Mouse (Mus musculus) stomach, postnatal 0 days (tissue): ENCODE results near the gene Psip1. TPM values are rescaled to one million over a fixed set of nuclear protein-coding genes. Genes with fewer than 3 reads are reported as not detected.
A peak's percentile ranks its signal among the peaks of the same experiment; 100 is the strongest.

Experiments used
- ATAC-seq: fragments of 200-750 bp; cut with Nextera tagmentation; 2 replicates; pipeline ENCODE4 v1.8.0; 2017; ENCODE audit not compliant: low FRiP score, low TSS enrichment
- DNase-seq: peaks from one replicate; pipeline ENCODE4 v3.0.0-alpha.2; 2016; ENCODE audit warnings: low spot score
- H3K27ac ChIP-seq: fragments of 300-500 bp; sonication (generic); replicated peaks from 2 replicates; pipeline ENCODE4 v1.5.1; 2014; ENCODE audit warnings: mild to moderate bottlenecking, control low read depth
- H3K27me3 ChIP-seq: fragments of 300-500 bp; sonication (generic); 2 replicates; pipeline ENCODE4 v1.6.1; 2014; ENCODE audit warnings: low read length; ENCODE audit not compliant: control insufficient read depth, insufficient read depth
- H3K36me3 ChIP-seq: fragments of 300-500 bp; sonication (generic); 2 replicates; pipeline ENCODE4 v1.6.1; 2014; ENCODE audit warnings: low read length, mixed read lengths; ENCODE audit not compliant: control insufficient read depth, insufficient read depth
- H3K4me1 ChIP-seq: fragments of 300-500 bp; sonication (generic); replicated peaks from 2 replicates; pipeline ENCODE4 v1.6.1; 2014; ENCODE audit warnings: antibody characterized with exemption; ENCODE audit not compliant: control insufficient read depth, insufficient read depth
- H3K4me2 ChIP-seq: fragments of 300-500 bp; sonication (generic); replicated peaks from 2 replicates; pipeline ENCODE4 v1.6.1; 2014; ENCODE audit warnings: low read depth, mild to moderate bottlenecking, control low read depth, moderate library complexity
- H3K4me3 ChIP-seq: fragments of 300-500 bp; sonication (generic); 2 replicates; pipeline ENCODE4 v1.5.1; 2014; ENCODE audit warnings: low read depth, low read length, control low read depth
- H3K9ac ChIP-seq: fragments of 300-500 bp; sonication (generic); 2 replicates; pipeline ENCODE4 v1.6.1; 2014; ENCODE audit warnings: mild to moderate bottlenecking, low read length, control low read depth, mixed read lengths
- H3K9me3 ChIP-seq: fragments of 300-500 bp; sonication (generic); 2 replicates; pipeline ENCODE4 v1.6.1; 2016; ENCODE audit warnings: low read length; ENCODE audit not compliant: control insufficient read depth
- CTCF ChIP-seq: IDR thresholded peaks from 2 replicates; pipeline ENCODE4 v1.5.1; 2016; ENCODE audit warnings: antibody characterized with exemption, low read depth, mild to moderate bottlenecking, moderate library complexity
- EP300 ChIP-seq: optimal IDR thresholded peaks from 2 replicates; pipeline ENCODE3; 2016; ENCODE audit warnings: antibody characterized with exemption
- WGBS: fragments of 180-500 bp; shearing (Covaris S2); extraction: QIAGEN DNeasy Blood & Tissue Kit; methylation state at CpG from one replicate; pipeline ENCODE4 v1.1.7; 2014; 5-methylcytosine and 5-hydroxymethylcytosine counted together
- polyA plus RNA-seq: library from polyadenylated mRNA; unstranded; fragments of >200 nt; fragmentation: Nextera tagmentation; extraction: Ambion mirVana; gene quantifications from 2 replicates; pipeline ENCODE4 v1.2.1, GENCODE M21; 2015

Gene Psip1
- polyA plus RNA-seq, 1 experiment from 2014 or later, result 36.5 TPM

- Histone ChIP-seq H3K27me3 (no peaks in the 10 kb centered on the region), H3K9me3 (no peaks in the 10 kb centered on the region), H3K4me3 (no peak overlapping the region), H3K4me1 (no peaks in the 10 kb centered on the region), H3K4me2 (no peak overlapping the region), H3K27ac (no peak overlapping the region), H3K36me3 (peaks cover 9% of the 10 kb centered on the region; the same call in 1 of the 2 replicates), H3K9ac (no peak overlapping the region)
- TF ChIP-seq EP300 (no peak), CTCF (no peak)
- no peak for ATAC-seq
- no peak for DNase-seq
- 90% methylated on average over 8 of the region's 8 CpGs for WGBS
Measured at GRCm38 (mm10) chr4:83436375-83436774, 49.9 kb downstream of the Psip1 start.

GRCm38 (mm10) chr4:83432901-83433300, 53.4 kb downstream of the Psip1 start:
- Histone ChIP-seq H3K9ac (no peak overlapping the region), H3K4me1 (no peaks in the 10 kb centered on the region), H3K27ac (no peak overlapping the region), H3K4me3 (no peak overlapping the region), H3K9me3 (no peaks in the 10 kb centered on the region), H3K36me3 (peaks cover 14% of the 10 kb centered on the region; the same call in 1 of the 2 replicates), H3K4me2 (no peak overlapping the region), H3K27me3 (no peaks in the 10 kb centered on the region)
- TF ChIP-seq EP300, result no peak
- no peak for TF ChIP-seq CTCF
- WGBS, result 83% methylated on average over 6 of the region's 6 CpGs
- ATAC-seq (no peak), DNase-seq (no peak)

- ATAC-seq (no peak), DNase-seq (no peak)
- Histone ChIP-seq H3K4me3 (no peak overlapping the region), H3K36me3 (peaks cover 12% of the 10 kb centered on the region; the same call in 1 of the 2 replicates), H3K4me2 (no peak overlapping the region), H3K9me3 (no peaks in the 10 kb centered on the region), H3K27me3 (no peaks in the 10 kb centered on the region), H3K27ac (no peak overlapping the region), H3K4me1 (no peaks in the 10 kb centered on the region), H3K9ac (no peak overlapping the region)
- WGBS, result 92% methylated on average over 7 of the region's 7 CpGs
- TF ChIP-seq CTCF, result no peak
- TF ChIP-seq EP300, result no peak
Measured at GRCm38 (mm10) chr4:83431950-83432349, 54.3 kb downstream of the Psip1 start.

GRCm38 (mm10) chr4:83428845-83429244, 57.4 kb downstream of the Psip1 start:
- no peaks in the 10 kb centered on the region for H3K9me3 ChIP-seq
- 0 out of 2 replicates have a peak, but pooled peaks cover 12% of the 10 kb centered on the region for H3K36me3 ChIP-seq

GRCm38 (mm10) chr4:83427696-83428095, 58.6 kb downstream of the Psip1 start:
- Histone ChIP-seq H3K9ac (no peak overlapping the region), H3K27me3 (no peaks in the 10 kb centered on the region), H3K27ac (no peak overlapping the region), H3K4me1 (no peaks in the 10 kb centered on the region), H3K36me3 (0 out of 2 replicates have a peak, but pooled peaks cover 12% of the 10 kb centered on the region), H3K4me2 (no peak overlapping the region), H3K4me3 (no peak overlapping the region), H3K9me3 (no peaks in the 10 kb centered on the region)
- TF ChIP-seq EP300 (no peak), CTCF (no peak)
- DNase-seq (no peak), ATAC-seq (no peak)
- WGBS, result 93% methylated on average over 8 of the region's 8 CpGs

More at GRCm38 (mm10) chr4:83428845-83429244, 57.4 kb downstream of the Psip1 start:
- H3K4me2 ChIP-seq, result no peak overlapping the region
- H3K4me3 ChIP-seq, result no peak overlapping the region
- H3K9ac ChIP-seq, result no peak overlapping the region
- ATAC-seq (no peak), DNase-seq (no peak)
- no peaks in the 10 kb centered on the region for H3K27me3 ChIP-seq
- WGBS, result 92% methylated on average over 4 of the region's 4 CpGs
- H3K27ac ChIP-seq, result no peak overlapping the region
- TF ChIP-seq EP300, result no peak
- peak; percentile 47 for TF ChIP-seq CTCF
- no peaks in the 10 kb centered on the region for H3K4me1 ChIP-seq

- H3K27ac ChIP-seq, result no peak overlapping the region
- no peak for TF ChIP-seq CTCF
- no peak for TF ChIP-seq EP300
- 0 out of 2 replicates have a peak, but pooled peaks cover 12% of the 10 kb centered on the region for H3K36me3 ChIP-seq
- no peaks in the 10 kb centered on the region for H3K27me3 ChIP-seq
- no peak overlapping the region for H3K4me2 ChIP-seq
- H3K9ac ChIP-seq, result no peak overlapping the region
- DNase-seq, result no peak
- H3K4me1 ChIP-seq, result no peaks in the 10 kb centered on the region
- 99% methylated on average over 7 of the region's 7 CpGs for WGBS
- no peak overlapping the region for H3K4me3 ChIP-seq
- no peaks in the 10 kb centered on the region for H3K9me3 ChIP-seq
- no peak for ATAC-seq
Measured at GRCm38 (mm10) chr4:83427141-83427540, 59.1 kb downstream of the Psip1 start.
